Mouse (Mus musculus): ENCODE measurements around the gene Gpr152. TPM values are rescaled to one million over a fixed set of nuclear protein-coding genes. Genes with fewer than 3 reads are reported as not detected.

Gpr152 gene
- total RNA-seq, 2 experiments from 2014 or later: 0.10 TPM; not detected in 1

DNA sequence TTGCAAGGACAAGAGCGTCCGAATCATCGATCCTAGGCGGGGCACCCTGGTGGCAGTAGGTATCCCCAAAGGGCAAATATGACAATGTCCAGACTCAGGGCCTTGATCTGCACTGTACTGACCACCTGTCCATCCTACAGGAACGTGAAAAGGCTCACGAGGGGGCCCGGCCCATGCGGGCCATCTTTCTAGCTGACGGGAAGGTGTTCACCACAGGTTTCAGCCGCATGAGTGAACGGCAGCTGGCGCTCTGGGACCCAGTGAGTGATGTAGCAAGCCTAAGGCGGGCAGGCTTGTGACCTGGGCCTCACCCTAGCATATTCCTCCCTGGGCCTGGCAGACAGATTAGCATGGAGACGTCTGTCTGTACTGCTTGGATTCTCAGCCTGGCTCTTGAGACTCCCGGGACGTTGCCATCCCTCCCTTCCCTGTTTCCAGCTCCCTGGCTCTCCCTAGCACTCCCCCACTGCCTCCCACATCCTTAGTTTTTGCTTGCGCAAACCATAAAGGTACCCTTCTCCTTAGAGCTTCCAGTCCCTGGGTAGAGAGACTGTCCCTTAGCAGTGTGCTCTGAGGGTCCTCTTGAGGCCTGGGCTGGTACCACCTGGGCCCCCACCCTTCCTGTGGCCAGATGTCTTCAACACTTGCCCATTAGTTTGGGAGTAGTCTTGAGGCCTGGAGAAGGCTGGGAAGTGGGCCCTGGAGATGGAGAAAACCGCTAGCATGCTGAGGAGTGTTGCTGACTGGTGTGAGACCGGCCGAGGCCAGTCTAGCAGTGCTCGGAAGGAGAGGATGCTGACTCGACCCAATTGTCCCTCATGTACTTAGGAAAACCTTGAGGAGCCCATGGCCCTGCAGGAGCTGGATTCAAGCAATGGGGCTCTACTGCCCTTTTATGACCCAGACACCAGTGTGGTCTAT is 11.2 kb downstream of the Gpr152 start:
- DNase-seq: no peak

DNA sequence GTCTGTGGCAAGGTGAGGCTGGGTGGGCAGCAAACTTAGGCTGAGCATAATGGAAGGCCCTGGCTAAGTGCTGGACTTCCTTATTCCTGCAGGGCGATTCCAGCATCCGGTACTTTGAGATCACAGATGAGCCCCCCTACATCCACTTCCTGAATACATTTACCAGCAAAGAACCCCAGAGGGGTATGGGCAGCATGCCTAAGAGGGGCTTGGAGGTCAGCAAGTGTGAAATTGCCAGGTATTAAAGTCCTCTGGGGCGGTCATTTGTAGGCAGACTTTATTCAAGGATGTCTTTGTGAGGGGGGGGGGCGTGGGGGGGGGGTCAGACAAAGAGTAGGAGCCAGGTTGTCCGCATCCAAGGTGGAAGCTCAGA is 11.9 kb downstream of the Gpr152 start:
- no peak for DNase-seq

DNA sequence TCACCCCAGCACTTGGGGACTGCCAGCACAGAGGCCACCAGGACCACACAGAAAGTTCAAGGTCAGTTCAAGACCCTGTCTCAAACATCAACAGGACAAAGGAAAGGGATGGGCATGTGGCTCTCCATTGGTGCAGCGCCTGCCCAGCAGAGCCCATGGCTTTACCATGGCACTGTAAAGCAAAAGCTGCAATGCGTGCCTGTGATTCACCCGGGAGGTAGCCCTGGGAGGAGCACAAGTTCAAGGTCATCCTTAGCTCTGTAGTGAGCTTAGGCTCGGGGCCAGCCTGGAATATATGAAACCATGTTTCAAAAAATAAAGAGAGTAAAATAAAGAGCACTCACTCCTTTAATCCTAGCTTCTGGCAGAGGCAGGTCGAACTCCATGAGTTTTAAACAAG is 12.3 kb downstream of the Gpr152 start:
- DNase-seq: peak; percentile 62 to 65

GRCm38 (mm10) chr19:4152445-4153231 is 13.1 kb downstream of the Gpr152 start:
- DNase-seq: no peak

GRCm38 (mm10) chr19:4153232-4153654 is 13.7 kb downstream of the Gpr152 start, which contains the start of gene Ptprcap:
Ptprcap (plus strand) TSS chr19:4153604.
- DNase-seq: no peak

- DNase-seq: no peak
Measured at GRCm38 (mm10) chr19:4154437-4155222, 15.0 kb downstream of the Gpr152 start.

- DNase-seq: no peak
Measured at GRCm38 (mm10) chr19:4155223-4156072, 15.9 kb downstream of the Gpr152 start.

DNA sequence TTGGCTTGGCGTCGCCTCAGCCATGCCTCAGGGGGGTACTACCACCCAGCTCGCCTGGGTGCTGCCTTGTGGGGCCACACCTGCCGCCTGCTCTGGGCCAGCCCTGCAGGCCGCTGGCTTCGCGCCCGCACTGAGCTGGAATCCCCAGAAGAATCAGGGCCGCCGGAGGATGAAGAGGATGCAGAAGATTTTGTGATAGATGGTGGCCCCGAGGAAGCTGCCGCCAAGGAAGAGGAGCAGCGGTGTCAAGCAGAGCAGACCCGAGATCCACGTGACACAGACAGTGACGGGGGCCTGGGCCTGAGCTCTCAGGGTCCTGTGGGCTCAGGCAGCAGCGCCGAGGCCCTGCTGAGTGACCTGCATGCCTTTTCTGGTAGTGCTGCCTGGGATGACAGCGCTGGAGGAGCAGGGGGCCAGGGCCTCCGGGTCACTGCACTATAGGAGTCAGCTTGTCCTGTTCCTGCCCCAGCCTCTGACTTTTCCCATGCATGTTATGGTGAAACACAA is 16.5 kb downstream of the Gpr152 start:
- no peak for DNase-seq

DNA sequence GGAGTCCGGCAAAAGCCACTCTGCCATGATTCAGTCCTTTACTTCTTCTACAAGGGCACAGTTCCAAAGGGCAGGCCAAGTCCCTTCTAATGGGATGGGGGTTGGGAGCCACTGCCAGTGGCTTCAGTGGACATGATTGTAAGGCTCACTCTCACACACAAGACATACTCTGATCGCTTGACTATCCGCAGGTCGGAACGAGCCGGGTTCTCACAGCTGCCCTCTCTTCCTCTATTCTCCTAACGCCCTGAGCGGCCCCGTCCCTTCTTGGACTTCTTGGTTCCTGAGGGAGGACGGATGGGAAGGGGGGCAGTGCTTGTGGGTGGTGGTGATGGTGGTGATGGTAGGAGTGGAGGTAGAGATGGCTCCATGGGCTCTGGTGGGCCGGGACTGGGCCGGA is 17.2 kb downstream of the Gpr152 start:
- DNase-seq: no peak

DNA sequence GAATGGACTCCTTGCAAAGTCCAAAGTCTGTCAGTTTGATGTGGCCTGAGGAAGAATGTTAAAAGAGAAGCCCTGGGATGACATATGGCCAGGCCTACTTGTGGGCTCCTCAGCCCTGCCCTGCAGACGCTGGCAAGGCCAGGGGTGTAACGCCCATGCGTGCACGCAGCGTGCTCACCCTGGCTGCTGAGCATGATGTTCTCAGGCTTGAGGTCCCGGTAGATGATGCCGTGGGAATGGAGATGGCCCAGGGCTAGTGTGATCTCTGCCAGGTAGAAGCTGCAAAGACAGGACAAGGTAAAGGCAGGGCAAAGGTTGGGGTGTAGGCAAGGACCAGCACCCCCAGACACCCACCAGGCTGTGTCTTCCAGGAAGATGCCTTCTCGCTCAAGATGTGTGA is 19.5 kb downstream of the Gpr152 start:
- DNase-seq: no peak

DNA sequence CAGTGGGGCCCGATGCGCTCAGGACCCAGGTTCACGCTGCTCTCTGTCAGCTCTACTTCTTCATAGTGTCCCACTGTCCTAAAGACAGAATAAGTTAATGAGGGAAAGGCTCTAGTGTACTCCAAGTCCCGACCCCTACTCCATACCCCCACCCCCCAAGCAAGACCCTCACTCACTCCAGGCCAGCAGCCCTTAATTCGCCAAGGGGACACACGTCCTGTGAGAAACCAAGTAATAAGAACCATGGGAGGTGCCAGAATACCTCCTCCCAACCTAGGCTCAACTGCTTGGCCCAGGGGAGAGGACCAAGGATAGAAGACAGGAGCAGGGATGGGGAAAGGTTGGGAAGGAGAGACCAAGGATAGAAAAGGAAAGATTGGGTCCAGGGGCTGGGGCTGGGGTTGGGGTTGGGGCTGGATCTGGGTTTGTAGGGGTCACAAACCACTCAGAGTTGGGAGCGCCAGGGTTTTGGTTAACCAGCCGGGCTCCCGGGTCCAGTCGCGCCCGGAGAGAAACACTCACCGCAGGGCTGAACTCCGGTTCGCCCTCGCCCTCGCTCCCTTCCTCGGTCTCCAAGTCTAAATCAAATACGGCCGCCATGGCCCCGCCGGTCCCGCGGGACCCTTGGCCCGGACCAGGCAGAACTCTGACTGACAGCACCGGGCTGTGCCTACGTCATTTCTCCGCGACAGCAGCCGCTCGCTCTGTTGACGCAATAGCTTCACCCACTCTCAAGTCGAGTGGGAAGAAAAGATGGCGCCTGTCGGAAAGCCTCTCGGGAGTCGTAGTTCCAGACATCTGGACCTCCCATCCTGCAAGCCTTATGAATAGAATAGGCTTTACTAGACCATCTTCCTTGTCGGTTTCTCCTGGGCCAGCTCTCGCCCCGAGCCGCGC is 23.3 kb downstream of the Gpr152 start, which contains the start of gene Rps6kb2:
Rps6kb2 (minus strand) TSS at position 709 of the 897 bp plus-strand sequence.
- DNase-seq: peak; percentile 96 to 97

GRCm38 (mm10) chr19:4163543-4163887 is 23.9 kb downstream of the Gpr152 start:
- no peak for DNase-seq

- DNase-seq: no peak
Measured at GRCm38 (mm10) chr19:4164100-4164499, 24.5 kb downstream of the Gpr152 start.

DNA sequence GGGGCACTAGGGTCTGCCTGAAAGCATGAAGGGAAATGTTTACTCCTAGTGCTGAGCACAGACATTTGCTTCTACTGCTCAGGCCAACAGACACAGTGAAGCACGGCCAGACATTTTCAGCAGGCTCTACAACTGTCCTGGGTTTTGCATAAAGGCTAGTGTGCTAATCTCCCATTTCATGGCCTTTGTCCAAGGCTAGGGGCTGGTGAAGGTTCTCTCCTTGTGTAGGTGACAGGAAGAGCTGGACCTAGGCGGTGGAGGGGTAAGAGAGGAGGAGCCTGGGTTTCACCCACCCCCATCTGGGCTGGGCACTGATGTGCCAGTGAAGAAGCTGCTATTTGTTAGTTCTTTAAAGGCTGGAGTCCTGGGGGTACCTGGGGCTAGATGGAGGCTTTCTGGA is 25.1 kb downstream of the Gpr152 start:
- DNase-seq: peak; percentile 69

- peak; percentile 55 to 57 for DNase-seq
Measured at GRCm38 (mm10) chr19:4166678-4167476, 27.3 kb downstream of the Gpr152 start.

DNA sequence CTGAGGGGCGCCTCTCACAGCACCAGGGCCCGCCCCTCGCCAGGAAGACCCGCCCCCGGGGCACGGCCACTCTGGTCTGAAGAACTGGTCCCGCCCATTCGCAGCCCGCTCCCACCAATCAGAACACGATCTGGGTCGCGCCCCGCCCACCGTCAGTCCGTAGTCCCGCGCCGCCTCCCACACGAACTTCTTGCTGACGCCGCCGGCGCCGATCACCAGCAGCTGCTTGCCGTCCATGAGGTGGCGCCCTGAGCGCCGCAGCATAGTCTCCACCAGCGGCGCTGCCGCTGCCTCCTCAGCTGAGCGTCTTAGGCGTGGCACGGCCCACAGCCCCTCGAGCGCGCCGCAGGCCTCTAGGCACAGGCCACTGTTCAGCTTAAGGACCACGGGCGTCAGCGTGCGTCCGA is 29.8 kb downstream of the Gpr152 start:
- peak; percentile 100 for DNase-seq

DNA sequence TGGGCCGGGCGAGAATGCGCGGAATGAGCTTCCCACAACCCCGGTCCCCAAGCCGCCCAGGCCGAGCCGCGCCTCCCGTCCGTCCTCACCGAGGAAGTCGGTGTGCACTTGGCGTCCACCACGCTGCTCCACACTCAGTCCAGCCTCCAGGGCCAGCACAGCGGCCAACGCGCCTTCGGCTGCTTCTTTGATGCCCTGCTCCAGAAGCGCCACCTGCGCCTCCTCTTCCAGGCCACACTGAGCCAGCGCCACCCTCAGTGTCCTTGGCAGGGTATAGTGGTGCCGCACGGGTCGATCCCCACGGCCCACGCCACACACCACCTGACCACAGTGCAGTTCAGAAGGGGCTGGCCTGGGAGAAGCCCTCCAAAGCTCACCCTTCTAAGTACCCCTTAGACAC is 30.2 kb downstream of the Gpr152 start:
- peak in 1 of 2 experiments; percentile 57 for DNase-seq

- DNase-seq: no peak
Measured at GRCm38 (mm10) chr19:4170723-4171392, 31.3 kb downstream of the Gpr152 start.
